Mouse (Mus musculus) ES-E14 (cell line): ENCODE results near the gene Rnf144b. TPM values are rescaled to one million over a fixed set of nuclear protein-coding genes. Genes with fewer than 3 reads are reported as not detected.
A peak's percentile ranks its signal among the peaks of the same experiment; 100 is the strongest.

Source experiments
- DNase-seq: peaks from one replicate; pipeline ENCODE4 v3.0.0-alpha.2; 2013; ENCODE audit warnings: low read depth, low spot score
- H3K27ac ChIP-seq: 2 replicates; pipeline ENCODE4 v1.5.1; 2012; ENCODE audit warnings: low read depth, mild to moderate bottlenecking, low read length, moderate library complexity, mixed read lengths; ENCODE audit not compliant: poor library complexity, insufficient read depth, severe bottlenecking
- H3K36me3 ChIP-seq: 2 replicates; pipeline ENCODE4 v1.6.1; 2012; ENCODE audit warnings: mild to moderate bottlenecking, low read length, moderate library complexity, mixed read lengths; ENCODE audit not compliant: control insufficient read depth, poor library complexity, insufficient read depth, severe bottlenecking
- H3K4me1 ChIP-seq, 2 experiments: fragments of 150-350 bp in 1 of 2; sonication (generic) in 1 of 2; 2 replicates each; pipeline ENCODE4 v1.6.1; 2012; ENCODE audit warnings: low read length in 2 of 2, mild to moderate bottlenecking in 1 of 2, mixed read lengths in 1 of 2; ENCODE audit not compliant: control insufficient read depth in 2 of 2, insufficient read depth in 2 of 2, poor library complexity in 1 of 2
- H3K4me3 ChIP-seq, 2 experiments: fragments of 150-350 bp in 1 of 2; sonication (generic) in 1 of 2; 2 replicates each; pipeline ENCODE4 v1.5.1; 2012; ENCODE audit warnings: low read length in 2 of 2, low read depth in 1 of 2, mild to moderate bottlenecking in 1 of 2, mixed read lengths in 1 of 2; ENCODE audit not compliant: insufficient read depth in 1 of 2, poor library complexity in 1 of 2, severe bottlenecking in 1 of 2
- H3K9ac ChIP-seq: 2 replicates; pipeline ENCODE4 v1.6.1; 2012; ENCODE audit warnings: low read depth, mild to moderate bottlenecking, low read length, mixed read lengths; ENCODE audit not compliant: poor library complexity, insufficient read depth, severe bottlenecking
- H3K9me3 ChIP-seq: fragments of 150-350 bp; sonication (generic); 2 replicates; pipeline ENCODE4 v1.6.1; 2012; ENCODE audit warnings: low read depth, mild to moderate bottlenecking, low read length; ENCODE audit not compliant: control insufficient read depth, insufficient read depth
- CHD2 ChIP-seq: IDR thresholded peaks from 2 replicates; pipeline ENCODE4 v1.6.1; 2014; ENCODE audit warnings: mild to moderate bottlenecking, low read depth, low read length, inconsistent platforms
- HCFC1 ChIP-seq: IDR thresholded peaks from 2 replicates; pipeline ENCODE4 v1.6.1; 2012; ENCODE audit warnings: low read length, inconsistent platforms, borderline replicate concordance; ENCODE audit not compliant: insufficient read depth
- MAFK ChIP-seq: IDR thresholded peaks from 2 replicates; pipeline ENCODE4 v1.6.1; 2014; ENCODE audit warnings: mild to moderate bottlenecking, low read depth, low read length, inconsistent platforms; ENCODE audit not compliant: insufficient read depth
- ZC3H11A ChIP-seq: IDR thresholded peaks from 2 replicates; pipeline ENCODE4 v1.6.1; 2012; ENCODE audit warnings: low read depth, mild to moderate bottlenecking, inconsistent platforms, low read length, borderline replicate concordance
- ZNF384 ChIP-seq: IDR thresholded peaks from 2 replicates; pipeline ENCODE4 v1.6.1; 2012; ENCODE audit warnings: low read depth, low read length, inconsistent platforms
- in situ Hi-C, 2 experiments: fragments of 600-800 bp; cut with MboI; formaldehyde crosslinking; loops; one replicate each; pipeline ENCODE4 v1.15.1; 2025; ENCODE audit warnings: low sequenced_read_pairs in 2 of 2, inconsistent platforms in 1 of 2; ENCODE audit not compliant: unreplicated experiment in 2 of 2
- total RNA-seq: library from RNA; depleted of rRNA; stranded (reverse); fragments of 300-350 nt; gene quantifications from 2 replicates; pipeline ENCODE4 v1.2.3, GENCODE M21; 2012; rRNA removed

The Rnf144b gene
- total RNA-seq, 1 experiment, result 1.2 TPM

- no peak overlapping the region for H3K27ac ChIP-seq
- peak; percentile 65 for DNase-seq
- H3K9ac ChIP-seq, result no peak overlapping the region
- TF ChIP-seq ZC3H11A (peak; percentile 88; the same call in 1 of the 2 replicates), ZNF384 (no peak)
- no peaks in the 10 kb centered on the region for H3K9me3 ChIP-seq
- H3K4me3 ChIP-seq, result no peak overlapping the region
- H3K4me1 ChIP-seq, result peaks cover 0 to 4% of the 10 kb centered on the region in 2 experiments; a peak in 1 of 4 replicates
- in situ Hi-C loops, result loop anchor here (5.0 to 25.0 kb wide), 3 partner anchors 131 to 476 kb away; no protein-coding TSS in a partner anchor
- H3K36me3 ChIP-seq, result no peaks in the 10 kb centered on the region
These were observed 166.0 kb downstream of the Rnf144b start for GRCm38 (mm10) chr13:47288449-47288848.

DNA sequence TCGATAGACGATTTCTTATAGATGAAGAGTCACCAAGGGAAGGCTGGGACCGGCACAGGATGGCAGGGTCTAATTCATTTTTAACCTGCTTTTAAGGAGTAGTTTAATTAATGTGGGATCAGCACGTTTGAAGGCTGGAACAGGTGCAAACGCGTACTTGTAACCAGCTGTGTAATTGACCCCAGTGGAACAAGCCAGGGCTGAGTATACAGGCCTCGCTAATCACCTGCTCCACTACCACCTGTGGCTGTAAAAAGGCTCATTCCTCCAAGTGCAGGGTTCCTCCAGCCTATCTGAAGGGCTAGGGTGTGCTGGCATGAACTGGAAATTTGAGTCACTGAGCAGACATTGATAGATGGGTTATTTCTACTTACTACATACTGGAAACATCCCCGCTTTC lies 174.0 kb downstream of the Rnf144b start:
- no peak for DNase-seq
- TF ChIP-seq ZNF384 (no peak), CHD2 (no peak), HCFC1 (no peak), ZC3H11A (no peak), MAFK (no peak)

More for the DNA sequence above, 174.0 kb downstream of the Rnf144b start:
- Histone ChIP-seq H3K4me1 (no peaks in the 10 kb centered on the region), H3K4me3 (no peak overlapping the region), H3K9me3 (no peaks in the 10 kb centered on the region), H3K27ac (no peak overlapping the region), H3K9ac (no peak overlapping the region), H3K36me3 (no peaks in the 10 kb centered on the region)
- in situ Hi-C loops, result loop anchor here (25.0 kb wide), 2 partner anchors 159 to 484 kb away; no protein-coding TSS in a partner anchor

Other genes with a start within 250 kb of the Rnf144b start
- 23.6 and 27.4 TPM in 2 replicates for gene Kif13a, start 192.8 kb upstream of the Rnf144b start, total RNA-seq
- 2.2 and 3.6 TPM in 2 replicates for gene Nhlrc1, start 107.8 kb upstream of the Rnf144b start, total RNA-seq
- gene Kdm1b, start 79.2 kb upstream of the Rnf144b start, total RNA-seq, result 9.5 and 11.6 TPM in 2 replicates
- 3.6 and 5.9 TPM in 2 replicates for gene Tpmt, start 77.9 kb upstream of the Rnf144b start, total RNA-seq
- 98.9 and 120 TPM in 2 replicates for gene Dek, start 16.5 kb upstream of the Rnf144b start, total RNA-seq